Mouse (Mus musculus): Measurements from ENCODE around the gene Gm8127. TPM values are rescaled to one million over a fixed set of nuclear protein-coding genes. Genes with fewer than 3 reads are reported as not detected.

Gm8127 gene
- polyA plus RNA-seq, 1 experiment from 2014 or later, result not detected

Other genes starting within 250 kb of the Gm8127 start
- not detected in 2 replicates for gene Gm8094, start 217.2 kb downstream of the Gm8127 start, polyA plus RNA-seq (2015; fragmentation: Nextera tagmentation; extraction: Ambion mirVana)
- 0.11 TPM in 1 of 2 replicates, not detected in the other for gene Gm8104, start 193.2 kb downstream of the Gm8127 start, polyA plus RNA-seq (2015; fragmentation: Nextera tagmentation; extraction: Ambion mirVana)
- not detected in 2 replicates for gene Gm7233, start 114.0 kb downstream of the Gm8127 start, polyA plus RNA-seq (2015; fragmentation: Nextera tagmentation; extraction: Ambion mirVana)
- not detected in 2 replicates for gene Gm8122, start 58.5 kb downstream of the Gm8127 start, polyA plus RNA-seq (2015; fragmentation: Nextera tagmentation; extraction: Ambion mirVana)
- not detected in 2 replicates for gene Gm8126, start 35.2 kb downstream of the Gm8127 start, polyA plus RNA-seq (2015; fragmentation: Nextera tagmentation; extraction: Ambion mirVana)
- gene Gm9732, start 18.8 kb downstream of the Gm8127 start, polyA plus RNA-seq (2015; fragmentation: Nextera tagmentation; extraction: Ambion mirVana), result not detected in 2 replicates
- gene 1700001F09Rik, start 54.0 kb upstream of the Gm8127 start, polyA plus RNA-seq (2015; fragmentation: Nextera tagmentation; extraction: Ambion mirVana), result not detected in 2 replicates
- gene Gm8138, start 122.5 kb upstream of the Gm8127 start, polyA plus RNA-seq (2015; fragmentation: Nextera tagmentation; extraction: Ambion mirVana), result not detected in 2 replicates
- not detected in 2 replicates for gene Gm5799, start 249.7 kb upstream of the Gm8127 start, polyA plus RNA-seq (2015; fragmentation: Nextera tagmentation; extraction: Ambion mirVana)